Mouse (Mus musculus): Measurements from ENCODE around the gene Nol11. TPM values are rescaled to one million over a fixed set of nuclear protein-coding genes. Genes with fewer than 3 reads are reported as not detected.

The Nol11 gene
- total RNA-seq, 2 experiments from 2014 or later: 22.8 to 24.4 TPM

DNA sequence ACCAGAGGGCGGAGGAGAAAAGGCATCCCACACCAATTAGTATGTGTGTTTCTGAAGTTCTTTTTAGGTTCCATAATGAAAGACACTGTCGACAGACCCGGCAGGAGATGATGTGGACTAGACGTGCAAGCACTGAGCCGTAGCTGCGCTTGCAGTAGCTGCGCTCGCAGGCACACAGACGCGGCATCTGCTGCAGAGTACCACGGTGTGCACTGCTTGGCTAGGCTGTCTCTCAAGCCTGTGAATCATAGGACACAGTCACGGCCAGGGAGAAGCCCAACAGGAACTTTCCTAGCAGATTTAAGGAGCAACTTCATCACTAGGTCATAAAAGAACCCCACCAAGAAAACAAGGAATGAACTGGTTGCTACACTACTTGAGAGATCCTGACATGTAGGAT, 71.4 kb downstream of the Nol11 start:
- DNase-seq (ENCODE audit: extremely low spot score in 1 of 2, low spot score in 1 of 2): no peak

Other genes starting within 250 kb of the Nol11 start
- 10 to 100 TPM; 22.0 to 26.8 TPM for gene Kpna2, start 189.8 kb downstream of the Nol11 start, total RNA-seq (2021)
- gene 1810010H24Rik, start 163.7 kb downstream of the Nol11 start, total RNA-seq (2021): 1 to 10 TPM; 3.1 to 3.6 TPM
- 10 to 100 TPM; 58.9 to 71.2 TPM for gene Bptf, start 57.3 kb downstream of the Nol11 start, total RNA-seq (2021)

Measured in layer of hippocampus, postnatal 25 days (tissue).